ENCODE assay signal across 7 mouse cellular contexts in the genomic region with DNA sequence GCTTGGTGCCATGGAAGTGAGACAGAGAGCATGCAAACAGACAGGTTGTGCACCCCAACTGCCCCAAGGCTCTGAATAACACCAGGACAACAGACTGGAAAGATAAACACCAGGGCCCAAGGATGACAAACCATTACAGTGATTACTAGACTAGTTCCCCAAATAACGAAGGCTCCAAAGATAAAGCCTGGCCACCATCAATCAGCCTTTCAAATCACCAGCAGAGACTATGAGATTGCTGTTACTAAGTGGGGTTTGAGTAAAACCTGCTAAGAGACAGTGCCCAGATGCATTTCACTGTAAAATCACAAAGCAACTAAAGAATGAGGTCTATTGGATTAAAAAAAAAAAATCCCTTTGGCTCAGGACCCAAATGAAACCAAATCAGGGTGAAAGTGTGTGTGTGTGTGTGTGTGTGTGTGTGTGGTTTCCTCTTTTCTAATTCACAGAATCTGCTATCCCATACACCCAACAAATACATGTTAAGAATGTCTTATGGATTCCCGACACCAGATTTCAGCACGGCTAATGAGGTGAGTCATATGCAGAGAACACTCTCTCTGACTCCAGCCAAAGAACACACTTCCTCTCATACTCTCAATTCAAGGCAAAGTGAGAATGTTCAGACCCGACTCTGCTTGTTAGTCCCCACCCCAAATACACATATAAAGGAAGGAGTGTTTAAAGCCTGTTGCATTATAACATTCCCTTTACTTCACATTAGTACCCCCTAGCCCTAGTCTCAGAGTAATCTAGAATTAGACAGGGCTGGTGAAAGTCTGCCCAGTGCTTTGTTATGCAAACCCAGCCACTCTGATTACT. TPM values are rescaled to one million over a fixed set of nuclear protein-coding genes. Genes with fewer than 3 reads are reported as not detected.
DNase-seq lines count a peak whose midpoint lies in the region; ATAC-seq and TF ChIP-seq lines count a peak whose summit lies in the region.

No protein-coding gene starts in this region.

- WGBS in lung, postnatal 0 days: 15% methylated on average over 4 of the region's 4 CpGs
- 10% methylated on average over 4 of the region's 4 CpGs for WGBS in limb, embryonic 14.5 days
- 7% methylated on average over 4 of the region's 4 CpGs for WGBS in stomach, embryonic 15.5 days

- peaks cover 47% of the 10 kb centered on the region for H3K4me1 ChIP-seq in lung, postnatal 0 days (ENCODE audit: insufficient read depth, low read depth, low read length)
- H3K4me1 ChIP-seq in embryonic fibroblast, embryonic 13.5 days (ENCODE audit: control insufficient read depth, insufficient read depth, low read length): peaks cover 39% of the 10 kb centered on the region
- peaks cover 80% of the 10 kb centered on the region for H3K4me1 ChIP-seq in limb, embryonic 14.5 days (ENCODE audit: control insufficient read depth, insufficient read depth, low read length)
- peaks cover 55% of the 10 kb centered on the region for H3K4me1 ChIP-seq in stomach, embryonic 15.5 days

- peak; percentile 95 for DNase-seq in lung, postnatal 0 days (ENCODE audit: low spot score)
- no peak for DNase-seq in lung, postnatal 4 days
- peak; percentile 68 for DNase-seq in limb, embryonic 14.5 days (ENCODE audit: low spot score)
- no peak for DNase-seq in layer of hippocampus, postnatal 36 days
- DNase-seq in left cerebral cortex, adult 8-10 months (ENCODE audit: low spot score in 2 of 2): no peak

- H3K36me3 ChIP-seq in lung, postnatal 0 days (ENCODE audit: insufficient read depth, low read length): no peaks in the 10 kb centered on the region
- H3K36me3 ChIP-seq in limb, embryonic 14.5 days (ENCODE audit: control insufficient read depth, insufficient read depth, low read length): peaks cover 1% of the 10 kb centered on the region; the same call in 1 of the 2 replicates
- H3K36me3 ChIP-seq in stomach, embryonic 15.5 days: 0 out of 2 replicates have a peak, but pooled peaks cover under 1% of the 10 kb centered on the region

- H3K9me3 ChIP-seq in lung, postnatal 0 days (ENCODE audit: low read length): no peaks in the 10 kb centered on the region
- no peaks in the 10 kb centered on the region for H3K9me3 ChIP-seq in limb, embryonic 14.5 days (ENCODE audit: control insufficient read depth, low read length)
- H3K9me3 ChIP-seq in stomach, embryonic 15.5 days: no peaks in the 10 kb centered on the region

- H3K27ac ChIP-seq in lung, postnatal 0 days (ENCODE audit: low read length): peak overlapping the region; percentile 74
- peak overlapping the region; percentile 94 for H3K27ac ChIP-seq in embryonic fibroblast, embryonic 13.5 days (ENCODE audit: insufficient read depth, low read length)
- no peak overlapping the region for H3K27ac ChIP-seq in limb, embryonic 14.5 days (replicated peaks; ENCODE audit: low read depth, low read length)
- H3K27ac ChIP-seq in stomach, embryonic 15.5 days: peak overlapping the region; percentile 71

- TF ChIP-seq CTCF in lung, postnatal 0 days (IDR thresholded peaks at IDR 0.05): no peak
- no peak for TF ChIP-seq CTCF in embryonic fibroblast, embryonic 13.5 days (IDR thresholded peaks at IDR 0.05; ENCODE audit: borderline replicate concordance, insufficient read depth, low read length)

- H3K4me3 ChIP-seq in lung, postnatal 0 days (ENCODE audit: low read depth, low read length): no peak overlapping the region
- H3K4me3 ChIP-seq in embryonic fibroblast, embryonic 13.5 days (ENCODE audit: insufficient read depth, low read length): no peak overlapping the region
- no peak overlapping the region for H3K4me3 ChIP-seq in limb, embryonic 14.5 days (replicated peaks; ENCODE audit: low read length)
- no peak overlapping the region for H3K4me3 ChIP-seq in stomach, embryonic 15.5 days (replicated peaks)

- peak overlapping the region; percentile 23; the same call in 1 of the 2 replicates for H3K4me2 ChIP-seq in lung, postnatal 0 days (replicated peaks; ENCODE audit: low read depth, low read length)
- peak overlapping the region; percentile 13; the same call in 1 of the 2 replicates for H3K4me2 ChIP-seq in limb, embryonic 14.5 days (replicated peaks; ENCODE audit: low read depth, low read length, severe bottlenecking)
- peak overlapping the region; percentile 74 for H3K4me2 ChIP-seq in stomach, embryonic 15.5 days

- no peaks in the 10 kb centered on the region for H3K27me3 ChIP-seq in lung, postnatal 0 days (replicated peaks; ENCODE audit: insufficient read depth, low read length)
- H3K27me3 ChIP-seq in limb, embryonic 14.5 days (ENCODE audit: control insufficient read depth, insufficient read depth, low read length): no peaks in the 10 kb centered on the region
- no peaks in the 10 kb centered on the region for H3K27me3 ChIP-seq in stomach, embryonic 15.5 days (replicated peaks)

- peak; percentile 11; the same call in 1 of the 2 replicates for ATAC-seq in lung, postnatal 0 days
- no peak for ATAC-seq in limb, embryonic 14.5 days (ENCODE audit: low FRiP score, low read depth)
- ATAC-seq in stomach, embryonic 15.5 days (ENCODE audit: insufficient read depth, low FRiP score, low read depth): no peak

- TF ChIP-seq EP300 in lung, postnatal 0 days (IDR thresholded peaks at IDR 0.05): peak; percentile 70

- H3K9ac ChIP-seq in lung, postnatal 0 days (replicated peaks; ENCODE audit: low read depth): no peak overlapping the region
- H3K9ac ChIP-seq in limb, embryonic 14.5 days (ENCODE audit: low read depth, low read length, severe bottlenecking): no peak overlapping the region
- H3K9ac ChIP-seq in stomach, embryonic 15.5 days: no peak overlapping the region

- no peak for TF ChIP-seq POLR2A in embryonic fibroblast, embryonic 13.5 days (IDR thresholded peaks at IDR 0.05; ENCODE audit: low read depth, low read length)
- no peak for TF ChIP-seq POLR2A in limb, embryonic 14.5 days (IDR thresholded peaks at IDR 0.05; ENCODE audit: borderline replicate concordance, extremely low read depth, insufficient read depth, insufficient read length)

RNA-seq across cellular contexts. Expression of gene Atp1a1, which starts 4.4 kb away (rescaled TPM):
- 123 and 136 TPM in 2 replicates for polyA plus RNA-seq in lung, postnatal 0 days (2015; fragmentation: Nextera tagmentation; extraction: Ambion mirVana)
- 211 and 238 TPM in 2 replicates for polyA plus RNA-seq in embryonic fibroblast, embryonic 13.5 days (2011; ENCODE audit: insufficient read length, low read depth, missing spikeins)
- 157 and 167 TPM in 2 replicates for polyA plus RNA-seq in limb, embryonic 14.5 days (2012; rRNA removed)
- 128 and 129 TPM in 2 replicates for polyA plus RNA-seq in limb, embryonic 14.5 days (2014; fragmentation: Nextera tagmentation; extraction: Ambion mirVana)
- 142 and 173 TPM in 2 replicates for polyA plus RNA-seq in stomach, embryonic 15.5 days (2015; fragmentation: Nextera tagmentation; extraction: Ambion mirVana)
- 100 to 1,000 TPM; 462 to 484 TPM for total RNA-seq in layer of hippocampus, postnatal 36 days (2021)
- total RNA-seq in left cerebral cortex, adult 8-10 months (2022): 100 to 1,000 TPM; 805 to 868 (median 852) TPM

Comparison
In these comparisons a context has a peak if more than half of its experiments do, and no peak if none do; other contexts are left out.
1. DNase-seq: peak in lung, postnatal 0 days (single experiment) and limb, embryonic 14.5 days (single experiment); none in lung, postnatal 4 days (0 of 2), layer of hippocampus, postnatal 36 days (0 of 2) and left cerebral cortex, adult 8-10 months (0 of 2).
2. H3K4me2 ChIP-seq: peak in every context shown above with its lines; median percentile 74 in stomach, embryonic 15.5 days; 23 in lung, postnatal 0 days; 13 in limb, embryonic 14.5 days.